Mouse (Mus musculus) hindbrain, postnatal 0 days (tissue): ENCODE measurements at regions not wholly inside any gene's neighbourhood (a gene's known extent, or its start where the extent isn't known, plus 50 kb on each side); places are given as distances from the start of the nearest gene placed in this dataset.

Experiments
- ATAC-seq: fragments of 200-750 bp; cut with Nextera tagmentation; 2 replicates; pipeline ENCODE4 v1.8.0; 2017; ENCODE audit warnings: mild to moderate bottlenecking, moderate TSS enrichment, moderate library complexity
- DNase-seq: peaks from one replicate; pipeline ENCODE4 v3.0.0-alpha.2; 2015; ENCODE audit warnings: low spot score
- H3K27ac ChIP-seq: fragments of 300-500 bp; sonication (generic); 2 replicates; pipeline ENCODE4 v1.5.1; 2014; ENCODE audit warnings: mild to moderate bottlenecking
- H3K27me3 ChIP-seq: fragments of 300-500 bp; sonication (generic); 2 replicates; pipeline ENCODE4 v1.6.1; 2014; ENCODE audit warnings: low read length, mixed read lengths; ENCODE audit not compliant: insufficient read depth
- H3K36me3 ChIP-seq: fragments of 300-500 bp; sonication (generic); 2 replicates; pipeline ENCODE4 v1.6.1; 2014; ENCODE audit warnings: low read length, mixed read lengths; ENCODE audit not compliant: insufficient read depth
- H3K4me1 ChIP-seq: fragments of 300-500 bp; sonication (generic); 2 replicates; pipeline ENCODE4 v1.6.1; 2014; ENCODE audit warnings: antibody characterized with exemption, low read length, mixed read lengths; ENCODE audit not compliant: insufficient read depth
- H3K4me2 ChIP-seq: fragments of 300-500 bp; sonication (generic); 2 replicates; pipeline ENCODE4 v1.6.1; 2014; ENCODE audit warnings: low read depth, mild to moderate bottlenecking, low read length, moderate library complexity, mixed read lengths
- H3K4me3 ChIP-seq: fragments of 300-500 bp; sonication (generic); 2 replicates; pipeline ENCODE4 v1.5.1; 2014; ENCODE audit warnings: low read length
- H3K9ac ChIP-seq: fragments of 300-500 bp; sonication (generic); replicated peaks from 2 replicates; pipeline ENCODE4 v1.6.1; 2014; ENCODE audit warnings: mild to moderate bottlenecking, low read length, moderate library complexity, mixed read lengths
- H3K9me3 ChIP-seq: fragments of 300-500 bp; sonication (generic); 2 replicates; pipeline ENCODE4 v1.6.1; 2016; ENCODE audit warnings: low read length, mixed read lengths
- CTCF ChIP-seq: IDR thresholded peaks from 2 replicates; pipeline ENCODE4 v1.5.1; 2016; ENCODE audit warnings: antibody characterized with exemption, control low read depth, low read depth
- WGBS: fragments of 180-500 bp; shearing (Covaris S2); extraction: QIAGEN DNeasy Blood & Tissue Kit; methylation state at CpG from one replicate; pipeline ENCODE4 v1.1.7; 2014; 5-methylcytosine and 5-hydroxymethylcytosine counted together

DNA sequence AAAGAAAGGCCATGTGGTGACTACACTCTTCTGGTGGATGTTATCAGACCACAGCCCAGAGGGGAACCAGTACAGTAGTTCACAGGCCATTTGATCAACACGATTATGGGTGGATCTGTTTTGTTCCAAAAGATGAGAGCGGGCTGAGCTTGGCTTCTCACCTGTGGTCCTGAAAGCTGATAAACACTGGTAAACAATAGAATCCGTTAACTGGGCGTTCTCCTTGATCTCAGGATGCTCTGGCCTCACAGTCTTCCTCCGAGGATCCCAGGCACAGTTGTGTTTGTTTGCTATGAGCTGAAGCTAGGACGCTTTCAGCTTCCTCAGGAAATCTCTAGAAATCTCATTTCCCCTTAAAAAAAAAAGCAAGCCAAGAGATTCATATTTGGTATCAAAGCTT is 153.9 kb downstream of the Gm19410 start:
- ATAC-seq: no peak
- H3K27ac ChIP-seq: no peak overlapping the region
- no peak overlapping the region for H3K9ac ChIP-seq
- H3K4me3 ChIP-seq: no peak overlapping the region
- no peak for DNase-seq
- WGBS: 83% methylated on average over 6 of the region's 6 CpGs
- no peak for TF ChIP-seq CTCF
- no peaks in the 10 kb centered on the region; the same call in 1 of the 2 replicates for H3K4me1 ChIP-seq
- H3K27me3 ChIP-seq: no peaks in the 10 kb centered on the region
- no peaks in the 10 kb centered on the region for H3K9me3 ChIP-seq
- no peak overlapping the region for H3K4me2 ChIP-seq
- H3K36me3 ChIP-seq: no peaks in the 10 kb centered on the region

DNA sequence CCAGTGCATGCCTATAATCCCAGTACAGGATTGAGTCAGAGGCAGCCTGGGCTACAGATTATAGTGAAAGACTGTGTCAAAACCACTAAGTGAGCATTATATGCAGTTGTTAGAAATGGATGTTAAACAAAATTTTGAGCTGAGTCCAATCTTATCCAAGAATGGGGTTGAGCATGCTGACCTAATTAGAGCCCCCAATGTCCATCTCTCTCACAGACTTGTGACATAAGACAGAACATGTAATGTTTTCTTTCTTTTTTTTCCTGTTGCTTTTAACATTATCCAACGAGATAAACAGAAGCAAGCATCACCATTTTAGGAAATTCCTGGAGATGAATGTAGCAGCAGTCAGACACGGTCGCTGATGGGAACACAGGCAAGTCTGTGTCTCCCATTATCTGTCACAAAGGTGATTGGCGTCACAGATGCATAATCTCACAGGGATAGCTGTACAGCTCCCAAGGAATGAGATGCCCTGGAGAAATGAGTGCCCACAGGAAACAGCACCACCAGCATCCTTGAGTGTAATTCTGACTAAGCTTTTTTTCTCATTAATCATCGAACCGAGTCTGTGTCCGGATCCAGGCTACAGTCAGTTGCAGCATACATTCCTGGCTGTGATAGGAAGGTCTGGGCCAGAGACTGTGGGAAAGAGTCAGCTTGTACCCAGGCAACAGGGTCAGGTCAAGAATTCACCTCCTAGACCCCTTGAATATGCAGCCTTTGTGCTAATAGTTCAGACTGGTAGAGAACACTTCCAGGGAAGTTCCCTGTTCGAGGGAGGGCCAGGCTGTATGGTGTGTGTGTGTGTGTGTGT is 154.5 kb downstream of the Gm19410 start:
- Histone ChIP-seq H3K9me3 (no peaks in the 10 kb centered on the region), H3K36me3 (no peaks in the 10 kb centered on the region), H3K27me3 (no peaks in the 10 kb centered on the region), H3K9ac (no peak overlapping the region), H3K4me2 (no peak overlapping the region), H3K4me3 (no peak overlapping the region), H3K27ac (no peak overlapping the region), H3K4me1 (no peaks in the 10 kb centered on the region; the same call in 1 of the 2 replicates)
- TF ChIP-seq CTCF: no peak
- 25% methylated on average over 8 of the region's 8 CpGs for WGBS
- peak; percentile 20 for DNase-seq
- ATAC-seq: 0 out of 2 replicates have a peak, but pooled peaks have one; percentile 32

DNA sequence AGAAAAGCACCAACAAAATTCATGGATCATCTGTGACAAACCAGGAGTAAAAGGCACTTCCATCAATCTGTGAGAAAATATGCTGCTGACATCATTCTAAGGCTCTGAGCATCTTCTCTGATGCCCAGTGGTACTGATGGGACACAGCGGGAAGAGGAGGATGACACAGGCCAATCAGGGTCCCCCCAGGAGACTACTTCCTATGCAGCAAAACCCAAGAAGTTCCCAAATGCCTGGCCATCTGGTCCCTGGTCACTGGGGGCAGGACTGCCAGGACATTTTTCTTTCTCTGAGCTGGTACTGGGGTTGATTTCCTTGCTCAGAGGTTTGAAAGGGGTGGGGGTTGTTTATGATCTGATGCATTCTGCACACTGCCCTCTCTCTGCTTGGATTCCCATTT is 158.4 kb downstream of the Gm19410 start:
- Histone ChIP-seq H3K9ac (no peak overlapping the region), H3K4me3 (no peak overlapping the region), H3K27me3 (no peaks in the 10 kb centered on the region), H3K4me1 (no peaks in the 10 kb centered on the region; the same call in 1 of the 2 replicates), H3K27ac (no peak overlapping the region), H3K9me3 (no peaks in the 10 kb centered on the region), H3K36me3 (no peaks in the 10 kb centered on the region), H3K4me2 (no peak overlapping the region)
- no peak for ATAC-seq
- WGBS: 75% methylated on average over 1 of the region's 1 CpGs
- TF ChIP-seq CTCF: no peak
- DNase-seq: no peak

DNA sequence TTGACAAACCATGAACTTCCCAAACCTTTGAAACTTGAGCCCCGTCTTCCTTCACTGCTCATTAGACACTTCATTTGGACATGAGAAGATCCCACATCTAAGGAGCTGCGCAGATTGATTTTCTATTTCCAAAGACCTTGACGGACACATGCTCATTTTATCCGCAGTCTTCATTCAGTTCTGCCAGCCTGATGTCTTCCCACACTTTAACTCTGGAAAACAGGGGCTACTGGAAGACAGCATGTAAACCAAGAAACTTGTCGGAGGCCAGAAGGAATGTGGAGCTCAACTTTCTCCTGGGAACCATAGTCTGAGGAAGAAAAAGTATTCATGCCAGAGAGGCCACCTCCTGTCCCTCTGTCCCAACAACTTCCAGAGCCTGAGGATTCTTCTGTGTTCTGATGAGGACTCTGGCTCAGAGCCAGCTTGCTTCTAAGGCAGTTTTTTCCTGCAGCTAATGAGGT is 161.8 kb downstream of the Gm19410 start:
- Histone ChIP-seq H3K4me3 (no peak overlapping the region), H3K36me3 (no peaks in the 10 kb centered on the region), H3K27me3 (no peaks in the 10 kb centered on the region), H3K27ac (no peak overlapping the region), H3K9me3 (no peaks in the 10 kb centered on the region), H3K4me2 (no peak overlapping the region), H3K4me1 (no peaks in the 10 kb centered on the region), H3K9ac (no peak overlapping the region)
- TF ChIP-seq CTCF: no peak
- 72% methylated on average over 5 of the region's 5 CpGs for WGBS
- DNase-seq: peak; percentile 29
- ATAC-seq: no peak

DNA sequence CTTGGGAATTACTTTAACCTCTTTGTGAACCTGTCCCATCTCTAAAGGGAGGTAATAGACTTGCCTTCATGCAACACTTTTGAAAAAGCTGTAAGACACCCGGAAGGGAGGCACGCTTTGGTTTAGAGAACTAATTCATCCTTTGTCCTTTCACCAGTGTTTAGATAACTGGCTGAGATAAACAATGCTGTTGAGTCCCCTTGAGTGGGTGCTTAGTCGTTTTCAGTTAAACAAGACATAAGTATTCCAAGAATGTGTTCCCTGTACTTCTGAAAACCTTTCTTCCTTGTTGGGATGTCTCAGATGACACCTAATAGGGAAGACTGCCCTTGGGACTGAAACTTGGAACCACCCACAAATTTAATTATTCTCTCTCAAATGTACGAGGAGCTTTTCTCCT is 164.7 kb downstream of the Gm19410 start:
- H3K4me2 ChIP-seq: no peak overlapping the region
- H3K27me3 ChIP-seq: no peaks in the 10 kb centered on the region
- no peaks in the 10 kb centered on the region for H3K9me3 ChIP-seq
- no peak overlapping the region for H3K27ac ChIP-seq
- WGBS: 67% methylated on average over 4 of the region's 4 CpGs
- ATAC-seq (no peak), DNase-seq (no peak)
- H3K36me3 ChIP-seq: no peaks in the 10 kb centered on the region
- no peak overlapping the region for H3K9ac ChIP-seq
- TF ChIP-seq CTCF: no peak
- H3K4me3 ChIP-seq: no peak overlapping the region
- H3K4me1 ChIP-seq: peaks cover 8% of the 10 kb centered on the region

DNA sequence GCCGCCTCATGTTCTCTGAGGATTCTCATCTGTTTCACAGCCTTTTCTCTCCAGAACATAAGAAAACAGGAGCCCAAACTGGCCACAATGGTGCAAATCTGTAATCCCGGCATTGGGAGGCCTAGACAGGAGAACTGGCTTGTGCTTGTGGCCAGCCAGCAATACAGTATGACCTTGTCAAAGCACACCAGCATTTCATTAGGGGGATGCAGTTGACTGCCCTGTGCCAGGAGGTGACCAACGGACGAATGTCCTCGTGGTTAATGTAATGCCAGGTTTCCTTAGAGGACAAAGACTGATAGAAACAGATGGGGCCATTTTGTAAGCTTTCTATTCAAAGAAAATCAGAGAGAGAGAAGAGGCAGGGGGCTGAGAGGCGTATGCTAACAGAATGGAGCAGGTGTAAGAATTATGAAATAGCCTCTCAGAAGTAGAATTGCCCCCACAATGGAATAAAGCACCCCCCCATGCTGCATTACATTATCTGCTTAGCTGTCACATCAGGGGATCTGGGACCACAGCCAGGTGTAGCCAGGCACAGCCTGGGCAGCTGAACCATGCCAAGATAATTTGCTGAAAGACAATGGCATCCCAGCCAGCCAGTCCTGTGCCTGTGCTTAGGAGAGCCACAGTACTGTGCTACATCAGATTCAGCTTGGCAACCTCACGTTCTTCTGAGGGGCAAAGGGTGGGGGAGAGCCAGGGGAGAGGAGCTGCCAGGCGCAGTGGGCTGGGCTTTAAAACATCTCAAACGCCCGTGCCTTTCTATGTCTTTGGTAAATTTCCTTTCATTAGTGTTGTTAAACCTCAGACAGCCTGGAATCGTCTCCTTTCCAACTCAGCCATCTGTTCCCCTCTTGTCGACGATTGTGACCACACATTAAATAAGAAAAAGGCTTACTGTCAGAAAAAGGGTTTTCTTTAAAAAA is 167.9 kb downstream of the Gm19410 start:
- no peak for TF ChIP-seq CTCF
- ATAC-seq (peak; percentile 99), DNase-seq (peak; percentile 93)
- Histone ChIP-seq H3K4me2 (no peak overlapping the region; the same call in 1 of the 2 replicates), H3K27ac (peak overlapping the region; percentile 57; the same call in 1 of the 2 replicates), H3K4me1 (peaks cover 8% of the 10 kb centered on the region), H3K27me3 (no peaks in the 10 kb centered on the region), H3K36me3 (no peaks in the 10 kb centered on the region), H3K4me3 (no peak overlapping the region), H3K9ac (no peak overlapping the region), H3K9me3 (no peaks in the 10 kb centered on the region)
- WGBS: 17% methylated on average over 13 of the region's 13 CpGs
